Mouse (Mus musculus): ENCODE data around the gene Agrn.

Agrn gene

DNA sequence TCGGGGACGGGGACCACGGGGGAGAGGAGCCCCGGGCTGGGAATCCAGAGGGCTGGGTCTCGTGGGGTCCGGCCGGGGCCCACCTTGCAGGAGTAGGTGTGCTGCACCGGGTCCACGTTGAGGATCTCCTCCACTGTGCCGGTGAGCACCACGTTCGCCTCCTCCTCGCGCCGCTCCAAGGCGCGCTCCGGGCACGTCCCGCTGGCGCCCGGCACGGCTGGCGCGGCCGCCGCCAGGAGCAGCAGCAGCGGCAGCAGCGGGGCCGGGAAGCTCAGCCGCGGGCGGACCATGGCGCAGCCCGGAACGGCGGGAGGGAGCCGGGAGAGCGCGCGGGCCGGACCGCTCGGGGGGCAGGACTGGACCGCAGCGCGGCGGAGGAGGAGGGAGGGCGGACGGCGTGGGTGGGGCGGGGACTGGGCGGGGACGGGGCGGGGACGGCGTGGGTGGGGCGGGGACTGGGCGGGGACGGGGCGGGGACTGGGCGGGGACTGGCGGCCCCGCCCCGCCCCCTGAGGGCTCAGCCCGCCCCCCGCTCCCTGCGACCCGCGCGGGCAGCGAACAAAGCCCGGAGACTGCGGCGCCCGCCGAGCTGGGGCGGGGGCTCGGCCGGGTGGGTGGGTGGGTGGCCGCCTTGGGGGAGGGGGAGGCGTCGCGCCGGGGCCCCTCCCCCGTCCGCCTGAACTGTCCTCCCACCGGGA is at the start of gene Agrn:
Gene Agrn, minus strand, starts transcription at position 358 of the 698 bp plus-strand sequence.
- DNase-seq (ENCODE audit: low spot score in 2 of 2): no peak

DNA sequence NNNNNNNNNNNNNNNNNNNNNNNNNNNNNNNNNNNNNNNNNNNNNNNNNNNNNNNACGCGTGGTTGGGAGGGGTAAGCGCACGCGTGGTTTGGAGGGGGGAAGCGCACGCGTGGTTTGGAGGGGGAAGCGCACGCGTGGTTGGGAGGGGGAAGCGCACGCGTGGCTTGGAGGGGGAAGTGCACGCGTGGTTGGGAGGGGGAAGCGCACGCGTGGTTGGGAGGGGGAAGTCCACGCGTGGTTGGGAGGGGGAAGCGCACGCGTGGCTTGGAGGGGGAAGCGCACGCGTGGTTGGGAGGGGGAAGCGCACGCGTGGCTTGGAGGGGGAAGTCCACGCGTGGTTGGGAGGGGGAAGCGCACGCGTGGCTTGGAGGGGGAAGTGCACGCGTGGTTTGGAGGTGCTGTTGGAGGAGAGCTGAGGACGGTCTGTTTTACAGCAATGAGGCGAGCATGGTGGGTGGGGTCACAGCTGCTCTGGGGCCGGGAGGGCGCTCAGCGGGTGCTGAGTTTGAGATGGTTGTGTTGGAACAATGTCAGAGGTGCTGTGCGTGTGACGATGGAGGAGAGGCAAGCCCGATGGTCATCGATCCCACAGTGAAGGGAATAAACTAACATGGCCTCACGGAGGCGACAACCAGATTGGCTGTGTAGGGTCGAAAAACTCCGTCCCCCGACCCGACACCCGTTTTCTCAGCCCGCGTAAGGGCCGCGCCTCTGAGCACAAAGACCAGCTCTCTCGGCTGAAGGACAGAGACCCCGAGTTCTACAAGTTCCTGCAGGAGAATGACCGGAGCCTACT is 39.6 kb upstream of the Agrn start:
- no peak for DNase-seq (ENCODE audit: low spot score in 2 of 2)

- peak; percentile 89 to 91 for DNase-seq (ENCODE audit: low spot score in 2 of 2)
Measured at GRCm38 (mm10) chr4:156235808-156236533, 38.7 kb upstream of the Agrn start, which contains the start of gene Noc2l. TSS of gene Noc2l (plus strand) at chr4:156236010.

GRCm38 (mm10) chr4:156235360-156235770 is 38.1 kb upstream of the Agrn start:
- no peak for DNase-seq (ENCODE audit: low spot score in 2 of 2)

DNA sequence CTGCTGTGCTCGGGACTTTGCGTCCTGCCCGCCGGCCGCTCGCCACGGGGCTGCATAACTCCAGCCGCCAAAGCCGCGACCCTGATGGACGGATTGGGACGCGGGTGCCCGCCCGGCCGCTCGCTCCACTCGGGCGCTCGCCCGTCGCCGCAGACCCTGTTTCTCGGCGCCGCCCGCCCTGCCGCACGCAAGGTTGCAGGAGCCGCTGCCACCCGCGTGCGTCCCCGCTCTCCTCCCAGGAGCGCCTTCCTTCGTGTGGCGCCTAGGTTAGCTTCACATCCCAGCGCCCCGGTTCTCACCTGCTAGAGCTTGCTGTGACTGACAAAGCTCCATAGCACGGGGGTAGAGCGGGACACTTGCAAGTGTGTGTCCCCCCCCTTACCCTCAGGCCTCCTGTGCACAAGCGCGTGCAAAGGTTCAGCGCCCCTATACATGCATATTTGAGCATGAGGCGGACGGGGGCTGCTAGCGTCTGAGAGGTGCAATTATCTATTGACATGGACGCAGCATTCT is 37.5 kb upstream of the Agrn start, which contains the start of gene Plekhn1:
Gene Plekhn1, minus strand, starts transcription at position 157 of the 513 bp plus-strand sequence.
- DNase-seq (ENCODE audit: low spot score in 2 of 2): peak; percentile 54 to 73

- no peak for DNase-seq (ENCODE audit: low spot score in 2 of 2)
Measured at GRCm38 (mm10) chr4:156234021-156234501, 36.8 kb upstream of the Agrn start.

DNA sequence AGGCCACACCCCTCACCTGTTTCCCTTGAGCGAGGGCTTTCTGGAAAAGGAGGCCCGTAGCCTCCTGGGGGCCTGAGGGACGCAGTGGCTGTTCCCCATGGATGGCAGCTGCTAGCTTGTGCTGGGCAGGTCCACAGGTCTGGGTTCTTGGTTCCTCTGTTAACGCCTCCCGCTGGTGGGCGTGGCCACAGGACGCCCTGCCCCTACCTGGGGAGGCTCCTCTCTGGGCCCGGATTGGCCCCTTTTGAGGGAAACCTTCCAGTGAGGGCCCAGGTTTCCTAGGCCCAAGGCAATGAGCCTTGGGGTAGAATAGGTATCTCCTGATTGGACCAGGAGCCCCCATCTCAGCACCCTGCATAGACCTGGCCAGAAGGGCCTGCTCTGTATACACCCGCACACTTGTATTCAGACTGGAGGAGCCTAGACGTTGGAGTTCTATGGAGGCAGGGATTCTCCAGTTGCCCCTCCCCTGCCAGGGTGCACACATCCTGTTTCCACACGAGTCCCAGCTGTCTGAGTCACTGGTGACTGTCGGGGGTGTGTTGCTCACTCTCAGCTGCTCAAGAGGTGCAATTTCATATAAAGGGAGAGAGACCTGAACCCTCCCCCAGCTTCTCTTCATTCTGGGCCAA is 31.2 kb upstream of the Agrn start:
- peak; percentile 36 to 44 for DNase-seq (ENCODE audit: low spot score in 2 of 2)

DNA sequence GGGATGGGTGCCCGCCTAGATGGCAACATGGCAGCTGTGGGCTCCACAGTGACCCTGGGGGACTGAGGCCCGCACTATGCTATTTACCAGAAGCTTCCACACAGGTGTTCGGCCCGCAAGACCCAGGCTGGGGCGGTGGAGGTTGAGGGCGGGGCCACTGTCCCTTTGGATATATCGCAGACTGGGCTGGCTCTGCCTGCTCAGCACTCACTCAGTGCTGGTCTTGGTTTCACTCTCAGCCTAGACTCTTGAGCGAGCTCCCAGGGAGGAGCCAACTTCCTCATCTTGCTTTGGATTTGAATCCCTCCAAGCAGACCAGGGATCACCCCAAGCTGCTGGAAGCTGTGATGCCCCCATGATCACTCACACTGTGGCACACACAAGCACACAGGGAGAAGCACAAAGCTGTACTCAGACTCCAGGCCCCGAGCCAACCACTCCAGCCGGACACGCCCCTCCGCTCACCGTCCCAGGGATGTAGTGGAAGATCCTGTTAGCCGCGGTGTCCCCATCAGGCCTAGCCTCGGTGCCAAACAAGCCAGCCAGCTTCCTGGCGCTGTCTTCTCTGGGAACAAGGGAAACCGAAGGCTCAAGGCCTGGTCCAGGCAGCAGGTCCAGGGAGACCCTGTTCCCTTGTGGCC is 30.6 kb upstream of the Agrn start:
- no peak for DNase-seq (ENCODE audit: low spot score in 2 of 2)

GRCm38 (mm10) chr4:156224276-156224675 is 27.0 kb upstream of the Agrn start:
- no peak for DNase-seq (ENCODE audit: low spot score in 2 of 2)

- no peak for DNase-seq (ENCODE audit: low spot score in 2 of 2)
Measured at GRCm38 (mm10) chr4:156219936-156220335, 22.6 kb upstream of the Agrn start.

GRCm38 (mm10) chr4:156217838-156218237 is 20.6 kb upstream of the Agrn start:
- DNase-seq (ENCODE audit: low spot score in 2 of 2): no peak

GRCm38 (mm10) chr4:156217022-156217669 is 19.9 kb upstream of the Agrn start:
- no peak for DNase-seq (ENCODE audit: low spot score in 2 of 2)

- DNase-seq (ENCODE audit: low spot score in 2 of 2): no peak
Measured at GRCm38 (mm10) chr4:156216196-156216595, 18.9 kb upstream of the Agrn start.

DNA sequence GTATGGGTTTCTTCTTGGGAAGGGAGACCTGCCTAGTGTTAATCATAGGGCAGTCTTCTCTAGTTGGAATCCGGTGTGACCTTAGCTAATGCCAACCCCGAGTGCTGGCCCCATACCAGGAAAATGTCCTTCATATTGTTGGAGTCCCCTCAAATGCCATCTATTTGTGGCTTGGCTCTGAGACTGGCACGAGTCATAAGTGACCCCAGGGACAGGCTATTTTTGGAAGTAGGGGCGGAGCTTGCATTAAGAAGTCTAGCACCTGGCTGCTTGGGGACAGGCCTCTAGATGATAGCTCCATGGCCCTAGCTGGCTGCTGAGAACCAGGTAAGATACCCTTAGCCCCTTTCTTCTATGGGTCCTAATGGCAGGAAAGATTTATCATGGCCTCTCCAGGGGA is 18.4 kb upstream of the Agrn start, which contains the start of gene Perm1:
Gene Perm1, plus strand, starts transcription at position 220 of the 400 bp plus-strand sequence.
- DNase-seq (ENCODE audit: low spot score in 2 of 2): no peak

GRCm38 (mm10) chr4:156213134-156213533 is 15.8 kb upstream of the Agrn start:
- no peak for DNase-seq (ENCODE audit: low spot score in 2 of 2)

DNA sequence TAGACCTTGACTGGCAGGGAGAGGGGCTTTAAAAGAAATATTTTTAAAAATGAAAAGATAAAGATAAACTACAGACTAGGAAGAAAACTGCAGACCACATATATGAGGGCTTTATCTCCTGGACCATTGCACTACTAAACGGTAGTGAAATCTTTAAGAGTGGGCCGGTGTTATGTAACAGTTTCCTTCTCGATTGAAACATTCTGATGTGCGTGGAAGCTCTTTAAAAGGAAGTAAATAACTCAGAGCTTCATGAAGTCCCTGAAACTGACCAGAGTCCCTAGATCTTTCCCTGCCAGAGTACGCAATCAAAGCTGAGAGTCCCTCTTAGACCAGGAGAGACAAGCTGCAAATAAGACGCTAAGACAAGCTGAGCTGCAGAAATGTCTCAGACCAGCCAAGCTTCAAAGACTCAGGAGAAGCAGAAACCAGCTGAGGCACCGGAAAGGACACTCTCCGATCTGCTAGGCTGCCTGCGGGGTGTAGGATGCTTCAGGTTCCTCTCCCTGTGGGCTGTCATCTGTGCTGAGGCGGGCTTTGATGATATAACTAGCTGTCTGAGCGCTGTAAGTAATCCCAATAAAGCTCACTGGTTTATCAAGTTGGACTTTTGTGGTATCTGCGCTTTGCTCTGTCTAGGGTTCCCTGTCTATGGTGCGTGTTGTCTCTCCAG is 12.8 kb upstream of the Agrn start:
- no peak for DNase-seq (ENCODE audit: low spot score in 2 of 2)

DNA sequence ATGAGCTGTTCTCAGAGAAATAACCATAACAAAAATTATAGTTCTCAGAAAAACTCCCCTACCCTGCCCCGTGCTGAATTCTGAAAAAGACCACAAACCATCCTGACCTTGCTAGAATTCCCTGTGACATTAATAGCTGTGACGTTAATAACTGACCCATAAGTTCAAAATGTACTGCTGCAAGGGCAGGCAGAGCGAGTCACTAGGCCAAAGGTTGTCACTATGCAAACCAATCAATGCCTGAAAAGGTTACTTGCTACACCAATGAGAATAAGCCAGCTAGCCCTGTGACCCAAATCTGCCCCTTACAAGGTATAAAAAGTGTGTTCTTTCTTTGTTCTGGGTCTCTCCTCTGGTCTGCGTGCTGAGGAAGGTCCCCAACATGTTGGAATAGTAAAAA is 11.6 kb upstream of the Agrn start:
- no peak for DNase-seq (ENCODE audit: low spot score in 2 of 2)

DNA sequence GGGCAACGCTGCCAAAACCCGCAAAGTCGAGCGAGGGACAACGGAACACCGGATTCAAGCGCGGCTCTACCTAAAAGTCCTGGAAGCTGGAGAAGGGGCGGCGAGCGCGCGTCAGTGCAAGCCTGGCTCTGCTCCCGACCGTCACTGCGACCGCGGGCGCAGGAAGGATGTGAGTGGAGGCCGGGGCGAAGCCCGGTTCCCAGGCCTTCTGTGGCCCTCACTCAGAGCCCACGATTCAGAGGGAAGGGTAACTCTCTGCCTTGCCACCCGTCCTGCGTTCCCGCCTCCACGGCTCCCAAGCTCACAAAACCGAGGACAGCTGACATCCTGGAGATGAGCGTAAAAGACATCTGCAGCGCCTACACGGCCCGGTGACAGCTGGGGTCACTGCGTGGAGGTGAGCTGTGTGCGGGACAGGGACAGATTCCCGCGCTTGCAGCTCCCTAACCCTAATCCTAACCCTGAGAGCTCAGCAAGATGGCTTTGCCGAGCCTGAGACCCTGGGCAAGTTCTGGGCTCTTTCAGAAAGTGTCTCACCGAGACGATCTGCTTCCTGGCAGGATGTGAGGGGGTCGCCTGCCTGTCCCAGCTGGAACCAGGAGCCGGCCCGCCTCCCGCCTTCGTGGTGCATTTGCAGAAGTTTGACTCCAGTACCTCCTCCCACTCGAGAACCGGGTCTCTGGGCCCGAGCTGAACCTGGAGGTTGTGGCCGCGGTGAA is 6.3 kb upstream of the Agrn start:
- no peak for DNase-seq (ENCODE audit: low spot score in 2 of 2)

DNA sequence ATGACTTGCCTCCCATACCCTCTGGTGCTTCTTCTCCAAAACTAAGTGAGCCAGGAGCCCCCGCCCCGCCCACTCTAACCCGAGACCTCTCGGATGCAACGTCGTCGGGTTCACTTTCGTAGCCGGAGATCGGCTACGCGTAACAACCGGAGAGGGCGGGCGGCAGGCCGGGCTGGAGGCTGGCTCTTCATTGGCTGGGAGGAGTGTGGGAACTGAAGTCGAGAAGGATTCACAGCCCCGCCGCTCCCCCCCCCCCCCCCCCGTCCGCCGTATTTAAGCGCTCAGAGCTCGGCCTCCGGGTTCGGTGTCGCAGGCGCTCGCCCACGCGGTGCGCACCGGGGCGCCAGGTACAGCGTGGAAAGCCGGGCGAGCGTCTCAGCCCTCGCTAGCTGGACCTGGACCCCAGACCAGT is 5.7 kb upstream of the Agrn start, which contains the start of gene AW011738:
Gene AW011738, plus strand, starts transcription at position 304 of the 412 bp plus-strand sequence.
- DNase-seq (ENCODE audit: low spot score in 2 of 2): no peak

Data from frontal cortex, postnatal 36 days (tissue).